Mouse (Mus musculus) ES-CJ7 (cell line): ENCODE measurements around the gene Olfr1462.

ENCODE experiments used
- DNase-seq: peaks from one replicate; pipeline ENCODE4 v3.0.0; 2011; ENCODE audit warnings: low read depth, low spot score

Olfr1462 gene

DNA sequence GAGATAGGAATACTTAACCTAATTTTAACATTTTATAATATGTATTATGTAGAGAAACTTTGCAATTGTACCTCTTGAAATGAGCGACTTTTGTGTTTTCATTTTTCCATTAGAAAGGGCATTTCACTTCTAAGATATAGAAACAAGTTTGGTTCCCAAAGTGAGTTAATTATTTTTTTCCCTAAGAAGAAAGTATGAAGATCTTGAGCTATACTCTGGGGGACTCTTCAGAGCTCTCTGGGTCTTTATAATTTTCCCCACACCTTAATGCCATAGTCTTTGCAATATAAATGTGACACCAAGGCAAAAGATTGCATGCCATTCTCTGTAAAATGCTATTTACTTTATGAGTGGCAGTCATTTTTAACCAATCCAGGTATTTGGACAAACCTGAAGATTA is at the start of gene Olfr1462:
TSS of gene Olfr1462 (plus strand) at position 301 of the 400 bp plus-strand sequence.
- DNase-seq = no peak

DNA sequence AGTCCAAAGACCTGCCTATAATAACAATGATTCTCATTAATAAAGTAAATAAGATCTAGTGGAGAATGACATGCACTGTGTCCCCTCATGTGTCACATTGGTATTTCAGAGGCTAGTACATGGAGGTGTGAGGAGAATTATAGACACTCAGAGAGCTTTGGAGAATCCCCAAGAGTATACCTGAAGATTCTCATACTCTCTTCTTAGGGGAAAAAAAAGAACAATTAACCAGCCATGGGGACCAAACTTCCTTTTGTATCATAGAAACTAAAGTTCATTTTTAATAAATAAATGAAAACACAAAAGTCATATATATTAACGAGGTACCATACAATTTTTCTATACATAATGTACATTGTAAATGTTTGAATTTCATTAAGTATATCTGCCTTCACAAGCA is 36.1 kb upstream of the Olfr1462 start, which contains the start of gene Olfr1459:
TSS of gene Olfr1459 (minus strand) at position 101 of the 400 bp plus-strand sequence.
- no peak for DNase-seq

DNA sequence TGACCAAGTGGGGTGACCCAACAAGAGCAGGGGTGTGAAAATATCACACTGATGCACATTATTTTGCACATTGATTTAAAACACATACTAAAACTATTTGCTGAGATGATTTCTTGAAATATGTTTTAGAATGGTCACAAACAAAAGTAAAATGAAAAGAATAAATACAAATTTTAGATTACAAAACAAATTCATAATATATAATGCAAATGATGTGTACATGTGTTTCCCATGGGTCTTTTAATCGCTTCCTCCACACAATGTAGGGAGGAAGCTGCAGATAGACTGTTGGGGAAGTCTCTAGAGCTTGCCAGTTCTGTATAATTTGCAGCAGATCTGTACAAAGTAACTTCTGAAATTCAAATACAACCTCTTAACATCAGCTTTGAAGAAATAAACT is 22.8 kb upstream of the Olfr1462 start, which contains the start of gene Olfr1461:
TSS of gene Olfr1461 (plus strand) at position 301 of the 400 bp plus-strand sequence.
- DNase-seq = no peak

- DNase-seq = peak; percentile 34
Observed at GRCm38 (mm10) chr19:13221666-13222065, 36.1 kb downstream of the Olfr1462 start.

DNA sequence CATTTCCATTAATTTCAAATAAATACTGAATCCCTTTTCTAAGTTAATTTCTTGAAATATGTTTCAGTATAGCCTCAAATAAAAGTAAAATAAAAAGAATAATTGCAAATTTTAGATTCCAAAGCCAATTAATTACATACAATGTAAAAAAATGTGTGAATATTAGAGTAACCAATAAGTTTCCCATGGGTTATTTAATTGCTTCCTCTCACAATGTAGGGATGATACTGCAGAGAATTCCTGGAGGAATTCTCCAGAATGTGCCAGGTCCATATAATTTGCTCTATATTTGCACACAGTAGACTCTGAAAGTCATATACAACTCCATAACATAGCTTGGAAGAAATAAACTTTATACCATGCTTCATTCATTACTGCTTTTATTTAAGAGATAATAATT is 45.5 kb downstream of the Olfr1462 start, which contains the start of gene Olfr1463:
TSS of gene Olfr1463 (plus strand) at position 301 of the 400 bp plus-strand sequence.
- no peak for DNase-seq
